Mouse (Mus musculus): ENCODE data around the gene Olfr1408.

The Olfr1408 gene

DNA sequence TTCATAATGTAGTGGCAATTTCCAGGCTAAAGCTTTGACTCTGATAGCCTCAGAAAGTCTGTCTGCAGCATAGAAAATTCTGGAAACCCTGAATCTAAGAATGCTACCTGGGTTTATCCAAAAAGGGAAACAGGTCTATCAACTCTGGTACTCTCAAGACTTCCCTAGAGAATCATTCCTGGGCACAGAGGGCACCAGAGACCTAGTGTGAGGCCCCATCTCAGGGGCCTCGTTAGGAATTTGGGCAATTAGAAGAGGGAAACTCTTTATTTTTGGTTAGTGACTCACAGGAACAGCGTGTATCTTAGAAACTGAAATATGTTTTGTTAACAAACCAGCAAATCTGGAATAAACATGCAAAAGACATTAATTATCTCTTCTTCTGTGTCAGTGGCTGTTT lies at the start of gene Olfr1408:
Gene Olfr1408, minus strand, starts transcription at position 101 of the 400 bp plus-strand sequence.
- DNase-seq (ENCODE audit: low spot score in 2 of 2), result no peak

DNA sequence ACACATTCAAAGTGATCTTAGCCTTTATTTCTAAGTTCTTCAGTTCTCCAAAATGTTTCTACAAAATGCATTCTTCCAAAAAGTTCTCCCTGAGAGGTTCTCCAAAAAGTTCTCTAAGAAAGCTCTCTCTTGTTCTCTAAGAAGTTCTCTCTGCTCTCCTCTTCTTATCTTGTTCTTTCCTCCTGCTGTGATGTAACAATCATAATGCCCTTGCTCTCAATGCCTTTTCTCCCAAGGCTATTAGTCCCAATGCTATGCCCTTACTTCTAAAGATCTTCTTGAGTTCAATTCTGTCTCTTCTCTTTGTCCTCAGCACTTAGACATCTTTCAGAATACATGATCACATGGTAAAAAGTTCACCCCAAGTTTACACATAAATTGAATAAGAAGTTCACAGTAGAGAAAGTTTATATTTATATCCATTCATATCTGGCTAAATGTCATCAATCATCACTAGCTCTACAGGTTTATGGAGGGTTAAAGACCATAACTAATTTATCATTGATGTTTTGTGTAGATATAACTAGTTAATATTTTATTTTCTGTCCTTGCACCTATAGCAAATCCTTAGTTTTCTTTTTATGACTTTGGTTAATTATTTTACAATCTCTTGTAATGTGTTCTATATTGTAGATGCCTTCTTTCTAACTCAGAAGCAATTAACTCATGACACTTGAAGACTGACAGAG lies 37.1 kb upstream of the Olfr1408 start:
- DNase-seq (ENCODE audit: low spot score in 2 of 2), result no peak
